Comparison of ENCODE assay signal across 17 mouse cellular contexts in genomic region chr2:59171533-59171932, GRCm38 (mm10). TPM values are rescaled to one million over a fixed set of nuclear protein-coding genes. Genes with fewer than 3 reads are reported as not detected.
DNase-seq lines count a peak whose midpoint lies in the region; ATAC-seq and TF ChIP-seq lines count a peak whose summit lies in the region.
"Had no signal": no experiment of that assay in that cellular context is flagged by ENCODE, and none has a peak within 500 bp of the region (broad histone marks: within the 10 kb centered on the region; RNA-seq: fewer than 3 reads in every experiment).

No protein-coding gene starts in this region.

- peak overlapping the region; percentile 44 for H3K27ac ChIP-seq in layer of hippocampus, adult 2 months
- no peak overlapping the region for H3K27ac ChIP-seq in intestine, embryonic 15.5 days
- H3K27ac ChIP-seq: heart, embryonic 15.5 days; hindbrain, embryonic 12.5 days; liver, embryonic 14.5 days; midbrain, embryonic 12.5 days had no signal

- DNase-seq in layer of hippocampus, adult 2 months (ENCODE audit: low spot score in 2 of 2), result no peak
- DNase-seq in layer of hippocampus, postnatal 10 days (ENCODE audit: low spot score in 2 of 2), result no peak
- DNase-seq in CD4-positive, CD25-positive, alpha-beta regulatory T cell, adult 2 months (ENCODE audit: low read depth, low spot score), result peak; percentile 29
- peak; percentile 68 for DNase-seq in R1 (ENCODE audit: low read depth, low spot score)
- DNase-seq in lung, postnatal 14 days, result peak; percentile 46
- DNase-seq in natural killer cell, adult 2 months (ENCODE audit: low spot score in 2 of 2), result no peak
- no peak for DNase-seq in right cerebral cortex, postnatal 14 days
- DNase-seq: cerebellum, adult 11 months; forebrain, postnatal 0 days; kidney, adult 2 months; thymus, postnatal 14 days had no signal

- H3K9ac ChIP-seq in intestine, embryonic 15.5 days, result no peak overlapping the region
- H3K9ac ChIP-seq: forebrain, postnatal 0 days; heart, embryonic 15.5 days; hindbrain, embryonic 12.5 days; liver, embryonic 14.5 days; midbrain, embryonic 12.5 days had no signal

- no peaks in the 10 kb centered on the region for H3K27me3 ChIP-seq in intestine, embryonic 15.5 days (replicated peaks)
- H3K27me3 ChIP-seq: heart, embryonic 15.5 days; hindbrain, embryonic 12.5 days; midbrain, embryonic 12.5 days had no signal

- ATAC-seq in intestine, embryonic 15.5 days, result no peak
- ATAC-seq: forebrain, postnatal 0 days had no signal

- peaks cover 12% of the 10 kb centered on the region for H3K4me1 ChIP-seq in intestine, embryonic 15.5 days (replicated peaks)
- H3K4me1 ChIP-seq: hindbrain, embryonic 12.5 days had no signal

- H3K36me3 ChIP-seq in intestine, embryonic 15.5 days, result no peaks in the 10 kb centered on the region
- H3K36me3 ChIP-seq: heart, embryonic 15.5 days; hindbrain, embryonic 12.5 days; midbrain, embryonic 12.5 days had no signal

- no peak overlapping the region for H3K4me3 ChIP-seq in layer of hippocampus, adult 2 months
- no peak overlapping the region for H3K4me3 ChIP-seq in intestine, embryonic 15.5 days (replicated peaks)
- H3K4me3 ChIP-seq: heart, embryonic 15.5 days; hindbrain, embryonic 12.5 days; midbrain, embryonic 12.5 days had no signal

- no peak for TF ChIP-seq CTCF in layer of hippocampus, adult 2 months (conservative IDR thresholded peaks at IDR 0.05)

- H3K9me3 ChIP-seq in intestine, embryonic 15.5 days, result no peaks in the 10 kb centered on the region
- H3K9me3 ChIP-seq: heart, embryonic 15.5 days; hindbrain, embryonic 12.5 days; midbrain, embryonic 12.5 days had no signal

- no peak overlapping the region for H3K4me2 ChIP-seq in intestine, embryonic 15.5 days (replicated peaks)
- H3K4me2 ChIP-seq: heart, embryonic 15.5 days; hindbrain, embryonic 12.5 days; midbrain, embryonic 12.5 days had no signal

- 69% methylated on average over 5 of the region's 5 CpGs for WGBS in intestine, embryonic 15.5 days

RNA-seq across cellular contexts. Expression of gene Pkp4, which starts 10.9 kb away (rescaled TPM):
- total RNA-seq in layer of hippocampus, adult 2 months (2021), result 100 to 1,000 TPM; 300 to 306 TPM
- 100 to 1,000 TPM; 207 to 238 TPM for total RNA-seq in layer of hippocampus, postnatal 10 days (2021)
- polyA plus RNA-seq in intestine, embryonic 15.5 days (2015; fragmentation: Nextera tagmentation; extraction: Ambion mirVana), result 17.4 and 19.6 TPM in 2 replicates
- total RNA-seq: MEL had no signal

RNA-seq across cellular contexts. Expression of gene Ccdc148, which starts 11.1 kb away (rescaled TPM):
- 10 to 100 TPM; 14.7 to 15.5 TPM for total RNA-seq in layer of hippocampus, adult 2 months (2021)
- 10 to 100 TPM; 11.9 to 12.0 TPM for total RNA-seq in layer of hippocampus, postnatal 10 days (2021)
- polyA plus RNA-seq in intestine, embryonic 15.5 days (2015; fragmentation: Nextera tagmentation; extraction: Ambion mirVana), result 0.88 and 0.90 TPM in 2 replicates
- total RNA-seq: MEL had no signal

Comparison
In these comparisons a context has a peak if more than half of its experiments do, and no peak if none do; other contexts are left out.
1. DNase-seq: peak in CD4-positive, CD25-positive, alpha-beta regulatory T cell, adult 2 months (single experiment), R1 (single experiment) and lung, postnatal 14 days (single experiment); none in layer of hippocampus, adult 2 months (0 of 2), layer of hippocampus, postnatal 10 days (0 of 2), natural killer cell, adult 2 months (0 of 2) and right cerebral cortex, postnatal 14 days (single experiment).